Mouse (Mus musculus) thymus, adult 2 months (tissue): ENCODE measurements around the gene Slc38a4. TPM values are rescaled to one million over a fixed set of nuclear protein-coding genes. Genes with fewer than 3 reads are reported as not detected.

Experiments used
- DNase-seq: peaks from one replicate; pipeline ENCODE4 v3.0.0; 2021
- H3K27ac ChIP-seq: fragments of 200-500 bp; 2 replicates; pipeline ENCODE4 v1.5.1; 2012; ENCODE audit warnings: low read length, control low read depth; ENCODE audit not compliant: control insufficient read depth, insufficient read depth
- H3K27me3 ChIP-seq: fragments of 200-500 bp; 2 replicates; pipeline ENCODE4 v1.6.1; 2012; ENCODE audit warnings: mild to moderate bottlenecking, low read length, moderate library complexity, mixed read lengths; ENCODE audit not compliant: control insufficient read depth, insufficient read depth
- H3K36me3 ChIP-seq: fragments of 200-500 bp; 2 replicates; pipeline ENCODE4 v1.6.1; 2012; ENCODE audit warnings: mild to moderate bottlenecking, low read length, moderate library complexity; ENCODE audit not compliant: control insufficient read depth, insufficient read depth
- H3K4me1 ChIP-seq: fragments of 200-500 bp; replicated peaks from 2 replicates; pipeline ENCODE4 v1.6.1; 2012; ENCODE audit warnings: low read length; ENCODE audit not compliant: control insufficient read depth, insufficient read depth
- H3K4me3 ChIP-seq: fragments of 200-500 bp; 2 replicates; pipeline ENCODE4 v1.5.1; 2012; ENCODE audit warnings: mild to moderate bottlenecking, low read length, control low read depth, moderate library complexity; ENCODE audit not compliant: control insufficient read depth, insufficient read depth
- CTCF ChIP-seq: fragments of 200-500 bp; IDR thresholded peaks from 2 replicates; pipeline ENCODE4 v1.5.1; 2012; ENCODE audit warnings: mild to moderate bottlenecking, control low read depth, low read length, moderate library complexity, borderline replicate concordance; ENCODE audit not compliant: control insufficient read depth, poor library complexity, insufficient read depth; ENCODE audit errors: extremely low read depth
- POLR2A ChIP-seq: fragments of 200-500 bp; IDR thresholded peaks from 2 replicates; pipeline ENCODE4 v1.6.1; 2012; ENCODE audit warnings: mild to moderate bottlenecking, low read length, control low read depth, moderate library complexity; ENCODE audit not compliant: control insufficient read depth, poor library complexity, insufficient read depth; ENCODE audit errors: extremely low read depth
- WGBS: fragments of 180-500 bp; shearing (Covaris S2); methylation state at CpG from one replicate; pipeline ENCODE4 v1.1.7; 2018; 5-methylcytosine and 5-hydroxymethylcytosine counted together
- polyA plus RNA-seq: library from polyadenylated mRNA; depleted of rRNA; stranded (reverse); fragments of >200 nt; gene quantifications from 2 replicates; pipeline ENCODE4 v1.2.3, GENCODE M21; 2012

Gene Slc38a4
- polyA plus RNA-seq, 1 experiment, result 1.8 TPM

DNA sequence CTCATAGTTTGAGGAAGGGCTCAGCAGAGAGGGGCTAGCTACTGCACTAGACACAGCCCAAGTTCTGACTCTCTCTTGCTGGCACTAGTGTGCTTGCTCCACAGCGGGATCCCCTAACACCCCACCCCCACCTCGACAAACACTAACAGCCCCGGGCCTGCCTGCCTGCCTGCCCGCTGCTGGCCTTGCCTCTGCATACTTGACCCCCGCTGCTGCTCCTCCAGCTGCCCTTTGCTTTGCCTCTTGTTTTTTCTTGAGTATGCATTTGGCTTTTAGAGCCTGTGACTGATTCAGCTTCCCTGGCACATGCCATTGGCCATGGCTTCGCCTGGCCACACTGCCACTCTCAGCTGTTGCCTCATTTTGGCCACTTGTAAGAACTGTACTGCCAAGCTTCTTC is 33.8 kb upstream of the Slc38a4 start:
- no peak for DNase-seq
- H3K4me3 ChIP-seq, result no peak overlapping the region
- no peaks in the 10 kb centered on the region for H3K36me3 ChIP-seq
- 50% methylated on average over 6 of the region's 6 CpGs for WGBS
- TF ChIP-seq CTCF, result no peak
- no peak overlapping the region for H3K27ac ChIP-seq
- no peaks in the 10 kb centered on the region for H3K4me1 ChIP-seq
- no peaks in the 10 kb centered on the region for H3K27me3 ChIP-seq

DNA sequence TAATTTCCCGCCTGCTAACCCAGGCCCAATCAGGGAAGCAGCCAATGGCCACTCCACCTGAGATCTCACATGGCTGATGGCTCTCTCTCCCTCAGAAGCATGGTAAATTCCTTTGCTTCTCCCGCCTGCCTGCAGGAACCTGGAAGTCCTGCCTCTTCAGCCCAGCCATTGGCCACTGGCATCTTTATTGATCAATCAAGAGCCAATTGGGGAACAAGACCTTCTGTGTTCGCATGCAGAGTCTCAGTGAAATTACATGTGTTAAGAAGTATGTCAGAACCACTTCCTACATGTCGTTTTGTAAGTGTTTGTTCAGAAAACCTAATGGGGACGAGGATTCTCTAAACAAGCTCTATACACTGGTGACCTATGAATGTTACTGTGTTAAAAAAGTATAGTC is 30.1 kb upstream of the Slc38a4 start:
- Histone ChIP-seq H3K36me3 (no peaks in the 10 kb centered on the region), H3K4me1 (no peaks in the 10 kb centered on the region), H3K27ac (no peak overlapping the region), H3K27me3 (no peaks in the 10 kb centered on the region), H3K4me3 (no peak overlapping the region)
- TF ChIP-seq POLR2A (no peak), CTCF (no peak)
- 67% methylated on average over 5 of the region's 5 CpGs for WGBS
- DNase-seq, result no peak

DNA sequence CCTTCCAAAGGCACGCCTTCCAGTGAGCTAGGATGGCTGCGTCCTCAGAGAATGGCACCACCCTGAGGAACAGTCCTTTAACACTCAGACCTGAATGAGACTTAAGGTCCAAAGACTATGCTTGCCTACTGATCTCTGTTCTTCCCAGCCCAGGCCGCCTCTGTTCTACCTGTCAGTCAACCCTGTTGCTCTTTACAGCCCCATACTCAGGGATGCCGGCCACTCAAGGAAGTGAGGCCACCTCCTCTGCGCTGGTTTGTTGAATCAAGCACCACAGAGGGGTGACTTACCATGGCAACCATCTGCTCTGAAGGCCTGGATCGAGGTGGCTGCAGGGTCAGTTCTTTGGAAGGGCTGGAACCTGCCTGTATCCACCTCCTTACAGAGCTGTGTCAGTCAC is 21.9 kb upstream of the Slc38a4 start:
- Histone ChIP-seq H3K4me3 (no peak overlapping the region), H3K36me3 (no peaks in the 10 kb centered on the region), H3K4me1 (no peaks in the 10 kb centered on the region), H3K27me3 (no peaks in the 10 kb centered on the region), H3K27ac (no peak overlapping the region)
- no peak for DNase-seq
- TF ChIP-seq CTCF (no peak), POLR2A (no peak)
- 93% methylated on average over 6 of the region's 6 CpGs for WGBS

DNA sequence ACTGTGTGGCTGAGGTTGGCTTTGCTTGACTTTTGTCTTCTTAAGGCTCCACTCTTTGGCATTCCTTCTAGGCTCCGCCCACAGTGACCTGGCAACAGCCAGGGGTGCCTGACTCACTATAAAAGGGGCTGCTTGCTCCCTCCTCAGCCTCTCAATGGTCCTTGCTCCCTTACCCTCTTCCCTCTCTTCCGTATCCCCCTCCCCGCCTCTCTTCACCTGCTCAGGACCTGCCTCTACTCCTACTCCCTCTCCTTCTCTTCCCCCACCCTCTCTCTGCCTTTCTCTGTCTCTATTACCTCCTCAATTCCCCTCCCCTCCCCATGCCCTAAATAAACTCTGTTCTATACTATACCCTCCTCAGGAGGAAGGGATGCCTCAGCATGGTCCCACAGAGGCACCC is 20.3 kb upstream of the Slc38a4 start:
- no peak overlapping the region for H3K4me3 ChIP-seq
- no peaks in the 10 kb centered on the region for H3K27me3 ChIP-seq
- H3K27ac ChIP-seq, result no peak overlapping the region
- no peaks in the 10 kb centered on the region for H3K36me3 ChIP-seq
- WGBS, result 86% methylated on average over 2 of the region's 3 CpGs
- no peaks in the 10 kb centered on the region for H3K4me1 ChIP-seq
- TF ChIP-seq POLR2A, result no peak
- no peak for TF ChIP-seq CTCF
- no peak for DNase-seq

DNA sequence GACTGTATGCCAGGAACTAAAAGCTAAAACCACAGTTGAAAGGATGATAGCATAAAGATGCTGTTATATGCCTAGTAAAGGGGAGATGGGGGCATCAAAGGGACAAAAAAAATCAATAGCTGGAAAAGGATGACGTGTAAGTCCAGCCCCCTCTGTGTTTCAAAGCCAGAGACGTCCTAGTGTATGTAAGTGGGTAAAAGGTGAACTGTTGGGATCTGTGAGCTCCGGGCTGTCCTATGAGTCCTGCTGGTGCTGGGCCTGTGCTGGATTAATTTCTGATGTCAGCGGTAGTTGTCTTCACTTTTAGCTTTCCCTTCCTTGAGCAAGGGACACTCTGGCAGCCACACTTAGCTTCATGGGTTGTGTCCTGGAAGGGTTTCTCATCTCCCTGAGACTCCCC is 19.5 kb upstream of the Slc38a4 start:
- Histone ChIP-seq H3K4me1 (no peaks in the 10 kb centered on the region), H3K36me3 (no peaks in the 10 kb centered on the region), H3K27me3 (no peaks in the 10 kb centered on the region), H3K27ac (no peak overlapping the region), H3K4me3 (no peak overlapping the region)
- DNase-seq, result no peak
- TF ChIP-seq CTCF (no peak), POLR2A (no peak)
- 90% methylated on average over 4 of the region's 4 CpGs for WGBS

DNA sequence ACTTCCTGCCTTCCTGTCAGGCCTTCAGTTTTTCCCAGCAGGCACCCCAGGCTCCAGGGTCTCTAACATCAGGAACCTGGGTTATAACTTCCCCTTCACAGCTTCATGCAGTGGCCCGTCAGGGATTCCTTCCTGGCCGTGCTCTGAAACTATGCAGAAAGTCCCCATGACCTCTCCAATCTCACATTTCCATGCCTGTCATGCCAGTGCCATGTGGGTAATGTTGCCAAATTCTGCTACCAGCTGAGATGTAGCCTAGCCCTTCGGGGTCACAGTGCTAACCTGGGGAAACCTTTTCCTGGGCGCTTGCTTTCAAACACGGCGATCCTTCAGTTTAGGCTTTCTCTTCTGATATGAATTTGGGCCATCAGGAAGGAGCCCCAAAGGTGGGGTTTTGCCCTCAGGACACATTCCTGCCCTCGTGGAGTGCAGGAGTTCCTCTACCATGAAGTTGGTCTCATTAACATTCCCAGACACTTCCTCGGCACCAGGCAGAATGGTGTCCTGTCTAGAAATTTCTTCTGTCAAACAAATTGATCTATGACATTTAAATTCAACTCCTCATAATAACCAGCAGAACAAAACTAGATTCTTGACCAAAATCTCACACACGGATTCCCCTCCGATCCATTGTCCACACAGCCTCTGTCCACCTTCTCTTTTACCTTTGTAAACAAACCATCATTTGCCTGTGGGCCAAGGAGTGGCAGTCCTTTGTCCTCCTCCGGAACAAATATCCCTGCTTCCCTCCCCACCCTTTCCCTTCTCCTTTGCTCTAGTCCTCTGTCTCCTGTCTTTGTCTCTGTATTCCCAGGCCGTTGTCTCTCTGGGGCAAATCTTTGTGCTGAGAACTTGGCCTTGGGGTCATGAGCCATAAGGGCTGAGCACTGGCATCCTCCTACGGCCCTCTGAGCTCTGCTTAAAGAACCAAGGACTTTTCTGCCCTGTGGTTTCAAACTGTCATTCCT is 17.4 kb upstream of the Slc38a4 start:
- TF ChIP-seq CTCF (no peak), POLR2A (no peak)
- WGBS, result 87% methylated on average over 13 of the region's 13 CpGs
- H3K27me3 ChIP-seq, result no peaks in the 10 kb centered on the region
- no peak overlapping the region for H3K27ac ChIP-seq
- no peaks in the 10 kb centered on the region for H3K4me1 ChIP-seq
- H3K36me3 ChIP-seq, result no peaks in the 10 kb centered on the region
- H3K4me3 ChIP-seq, result no peak overlapping the region
- no peak for DNase-seq
